Mouse (Mus musculus): ENCODE data around the gene Fabp3.

Gene Fabp3

DNA sequence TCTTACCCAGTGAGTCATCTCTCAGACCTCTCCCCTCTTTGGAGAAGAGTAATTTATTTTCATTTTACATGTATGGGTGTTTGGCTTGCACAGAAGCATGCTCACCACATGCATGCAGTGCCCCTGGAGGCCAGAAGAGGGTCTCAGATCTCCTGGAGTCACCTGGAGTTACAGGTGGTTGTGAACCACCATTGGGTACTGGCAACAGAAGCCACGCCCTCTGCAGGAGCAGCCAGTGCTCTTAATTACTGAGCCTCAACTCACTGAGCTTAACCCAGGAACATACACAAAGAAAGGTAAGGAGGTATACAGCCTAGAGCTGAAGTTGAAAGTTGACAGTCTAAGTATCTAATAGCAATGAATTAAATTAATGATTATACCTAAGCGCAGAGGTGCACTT lies 17.1 kb downstream of the Fabp3 start:
- no peak for DNase-seq (ENCODE audit: extremely low read depth, low read depth)

- no peak for DNase-seq (ENCODE audit: extremely low read depth, low read depth)
Measured at GRCm38 (mm10) chr4:130327366-130327765, 19.0 kb downstream of the Fabp3 start.

- no peak for DNase-seq (ENCODE audit: extremely low read depth, low read depth)
Measured at GRCm38 (mm10) chr4:130335867-130336266, 27.5 kb downstream of the Fabp3 start.

GRCm38 (mm10) chr4:130341691-130342090 lies 33.3 kb downstream of the Fabp3 start:
- DNase-seq (ENCODE audit: extremely low read depth, low read depth) = no peak

DNA sequence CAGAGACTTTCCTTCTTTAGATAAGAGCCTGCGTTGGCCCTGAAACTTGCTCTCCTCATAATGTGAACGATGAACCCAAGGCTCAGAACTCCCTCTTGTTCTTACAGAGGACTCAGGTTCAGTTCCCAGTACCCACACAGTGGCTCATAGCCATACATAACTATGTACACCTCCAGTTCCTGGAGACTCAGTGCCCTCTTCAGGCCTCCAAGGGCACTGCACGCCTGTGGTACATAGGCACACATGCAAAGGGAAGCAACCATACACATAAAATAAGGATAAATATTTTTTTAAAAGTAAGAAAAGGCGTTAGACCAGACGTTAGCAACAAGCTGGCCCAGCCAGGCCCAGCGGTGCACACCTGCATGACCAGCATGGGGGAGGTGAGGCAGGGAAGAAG lies 41.3 kb downstream of the Fabp3 start:
- no peak for DNase-seq (ENCODE audit: extremely low read depth, low read depth)

GRCm38 (mm10) chr4:130350690-130351422 lies 42.5 kb downstream of the Fabp3 start:
- DNase-seq (ENCODE audit: extremely low read depth, low read depth) = no peak

- no peak for DNase-seq (ENCODE audit: extremely low read depth, low read depth)
Measured at GRCm38 (mm10) chr4:130352588-130352987, 44.2 kb downstream of the Fabp3 start.

DNA sequence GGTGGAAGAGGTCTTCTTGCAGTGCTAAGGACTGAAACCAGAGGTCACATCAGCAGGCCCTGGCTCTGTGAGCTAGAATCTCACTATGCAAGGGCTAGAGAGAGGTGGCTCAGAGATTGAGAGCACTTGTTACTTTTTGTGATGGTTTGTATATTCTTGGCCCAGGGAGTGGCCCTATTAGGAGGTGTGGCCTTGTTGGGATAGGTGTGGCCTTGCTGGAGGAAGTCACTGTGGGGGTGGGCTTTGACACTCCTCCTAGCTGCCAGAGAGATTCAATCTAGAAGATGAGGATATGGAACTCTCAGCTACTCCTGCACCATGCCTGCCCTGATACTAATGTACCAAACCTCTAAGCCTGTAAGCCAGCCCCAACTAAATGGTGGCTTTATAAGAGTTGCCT lies 49.6 kb downstream of the Fabp3 start:
- no peak for DNase-seq (ENCODE audit: extremely low read depth, low read depth)

GRCm38 (mm10) chr4:130359486-130360237 lies 51.3 kb downstream of the Fabp3 start, which contains the start of the genes Zcchc17 and Snrnp40:
Gene Zcchc17, minus strand, starts transcription at chr4:130359943.
Gene Snrnp40, plus strand, starts transcription at chr4:130360132.
- peak; percentile 99 for DNase-seq (ENCODE audit: extremely low read depth, low read depth)

DNA sequence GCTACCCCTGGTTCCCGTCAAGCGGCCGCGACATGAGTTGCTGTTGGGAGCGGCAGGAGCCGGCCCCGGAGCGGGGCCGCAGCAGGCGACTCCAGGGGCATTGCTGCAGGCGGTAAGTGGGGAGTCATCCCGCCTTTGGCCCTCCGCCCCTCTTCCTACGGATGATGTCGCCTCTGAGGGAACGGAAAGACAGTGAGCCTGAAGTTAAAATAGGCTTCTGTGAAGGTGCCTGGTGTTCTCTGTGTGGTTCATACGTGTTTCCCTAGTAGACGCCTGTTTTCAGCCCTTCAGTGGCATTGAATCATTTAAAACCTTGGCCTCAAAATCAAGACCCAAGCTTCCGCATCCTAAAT lies 51.8 kb downstream of the Fabp3 start:
- DNase-seq (ENCODE audit: extremely low read depth, low read depth) = no peak
